Mouse (Mus musculus): Measurements from ENCODE around the gene Adipoq. TPM values are rescaled to one million over a fixed set of nuclear protein-coding genes. Genes with fewer than 3 reads are reported as not detected.

The Adipoq gene
- polyA plus RNA-seq, 1 experiment from 2014 or later, result not detected

DNA sequence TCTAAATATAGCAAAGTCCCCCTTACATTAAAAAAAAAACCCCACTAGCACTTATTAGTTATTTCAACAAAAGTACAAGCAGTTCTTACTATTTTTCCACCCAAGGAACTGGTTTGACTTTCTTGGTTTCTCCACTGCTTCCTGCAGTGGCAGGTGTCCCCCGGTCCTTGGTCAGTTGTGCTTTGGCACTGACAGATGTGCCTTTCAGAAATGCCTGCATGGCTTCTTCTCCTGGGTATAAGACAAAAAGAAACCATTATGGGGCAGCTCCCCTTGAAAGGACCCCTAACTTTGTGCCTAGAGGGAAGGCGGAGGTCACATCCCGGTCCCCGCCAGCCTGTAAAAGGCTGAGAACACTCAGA lies 19.0 kb upstream of the Adipoq start:
- peaks cover 34% of the 10 kb centered on the region for H3K36me3 ChIP-seq (replicated peaks)
- peak overlapping the region; percentile 95 for H3K27ac ChIP-seq
- H3K4me3 ChIP-seq, result peak overlapping the region; percentile 71
- no peaks in the 10 kb centered on the region for H3K27me3 ChIP-seq (ENCODE audit: poor library complexity, severe bottlenecking)
- DNase-seq (ENCODE audit: extremely low spot score, low spot score), result no peak
- 0% methylated on average over 4 of the region's 4 CpGs for WGBS
- H3K4me1 ChIP-seq, result peaks cover 20% of the 10 kb centered on the region
- no peaks in the 10 kb centered on the region for H3K9me3 ChIP-seq

DNA sequence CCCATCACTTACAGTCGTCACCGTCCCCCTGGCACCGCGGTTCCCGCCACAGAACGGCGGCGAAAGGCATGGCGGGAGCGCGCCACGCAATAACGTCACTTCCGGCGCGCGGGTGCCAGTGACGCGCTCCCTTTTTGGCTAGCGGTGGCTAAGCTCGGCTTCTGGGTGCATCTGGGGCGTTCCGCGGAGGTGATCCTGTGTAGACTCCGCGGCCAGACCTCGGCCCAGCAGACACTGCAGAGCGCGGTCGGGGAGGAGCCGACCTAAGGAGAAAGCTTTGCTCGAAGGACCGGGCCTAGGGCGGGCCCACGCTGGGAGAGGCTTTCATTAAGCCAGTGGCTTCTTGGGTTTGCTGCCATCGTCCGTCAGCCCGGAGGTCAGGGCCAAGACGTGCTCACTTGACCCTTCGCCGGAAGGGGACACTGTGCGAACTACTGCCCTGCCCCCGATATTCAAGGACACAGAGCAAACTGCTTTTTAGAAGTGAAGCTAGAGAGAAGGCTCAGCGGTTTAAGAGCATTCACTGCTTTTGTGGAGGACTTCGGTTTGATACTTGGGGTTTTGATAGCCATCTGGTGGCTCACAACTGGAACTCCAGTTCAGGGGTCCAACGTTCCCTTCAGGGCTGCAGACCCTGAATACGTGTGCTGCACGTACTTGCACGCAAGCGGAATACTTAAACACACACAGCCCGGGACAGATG lies 18.5 kb upstream of the Adipoq start, which contains the start of gene Rfc4:
Gene Rfc4 (minus strand): TSS at position 65 of the 703 bp plus-strand sequence.
- Histone ChIP-seq H3K4me3 (peak within 1 kb of the TSS; percentile 71), H3K27ac (peak within 1 kb of the TSS; percentile 95), H3K36me3 (replicated peaks) (peaks cover 28% of the 10 kb centered on the region), H3K4me1 (peaks cover 20% of the 10 kb centered on the region), H3K9me3 (no peaks in the 10 kb centered on the region), H3K27me3 (ENCODE audit: poor library complexity, severe bottlenecking) (no peaks in the 10 kb centered on the region)
- WGBS, result under 1% methylated on average over 51 of the region's 51 CpGs
- peak; percentile 91 for DNase-seq (ENCODE audit: extremely low spot score, low spot score)

DNA sequence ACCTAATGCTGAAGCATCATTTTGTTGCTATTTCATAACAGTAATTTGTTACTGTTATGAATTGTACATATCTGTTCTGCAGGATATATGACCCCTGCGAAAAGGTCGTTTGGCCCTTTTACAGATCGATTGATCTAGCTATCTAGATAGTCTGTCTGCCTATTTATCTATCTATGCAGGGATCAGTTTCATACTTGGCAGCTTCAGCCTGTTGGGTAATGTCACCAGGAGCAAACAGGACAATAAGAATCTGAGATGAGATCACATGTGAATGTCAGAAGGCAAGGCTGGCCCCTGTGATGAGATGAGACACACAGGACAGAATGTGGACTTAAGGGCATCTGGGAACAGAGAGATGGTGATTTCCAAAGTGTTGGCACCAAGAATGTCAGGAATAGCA lies 16.0 kb upstream of the Adipoq start:
- no peak overlapping the region for H3K4me3 ChIP-seq
- 97% methylated on average over 3 of the region's 3 CpGs for WGBS
- DNase-seq (ENCODE audit: extremely low spot score, low spot score), result no peak
- H3K36me3 ChIP-seq (replicated peaks), result peaks cover 6% of the 10 kb centered on the region; the same call in 1 of the 2 replicates
- no peaks in the 10 kb centered on the region for H3K9me3 ChIP-seq
- no peak overlapping the region for H3K27ac ChIP-seq
- peaks cover 20% of the 10 kb centered on the region for H3K4me1 ChIP-seq
- no peaks in the 10 kb centered on the region for H3K27me3 ChIP-seq (ENCODE audit: poor library complexity, severe bottlenecking)

DNA sequence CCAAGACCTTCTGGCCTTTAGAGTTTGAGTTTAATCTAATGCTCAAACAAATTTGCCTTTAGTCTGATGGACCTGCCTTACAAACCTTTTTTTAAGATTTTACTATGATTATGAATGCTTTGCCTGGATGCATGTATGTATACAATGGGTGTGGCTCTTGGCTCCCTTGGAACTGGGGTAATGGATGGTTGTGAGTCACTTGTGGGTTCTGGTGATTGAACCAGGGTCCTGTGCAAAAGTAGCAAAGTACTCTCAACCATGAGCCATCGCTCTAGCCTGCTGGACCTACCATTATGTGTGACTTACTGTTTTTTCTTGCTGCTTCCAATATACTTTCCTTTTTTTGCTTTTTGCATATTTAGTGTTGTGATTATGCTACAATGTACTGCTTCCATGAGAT lies 14.0 kb upstream of the Adipoq start:
- Histone ChIP-seq H3K36me3 (replicated peaks) (no peaks in the 10 kb centered on the region), H3K27me3 (ENCODE audit: poor library complexity, severe bottlenecking) (no peaks in the 10 kb centered on the region), H3K9me3 (no peaks in the 10 kb centered on the region), H3K4me3 (no peak overlapping the region), H3K27ac (no peak overlapping the region), H3K4me1 (peaks cover 13% of the 10 kb centered on the region)
- WGBS, result 94% methylated on average over 1 of the region's 1 CpGs
- no peak for DNase-seq (ENCODE audit: extremely low spot score, low spot score)

DNA sequence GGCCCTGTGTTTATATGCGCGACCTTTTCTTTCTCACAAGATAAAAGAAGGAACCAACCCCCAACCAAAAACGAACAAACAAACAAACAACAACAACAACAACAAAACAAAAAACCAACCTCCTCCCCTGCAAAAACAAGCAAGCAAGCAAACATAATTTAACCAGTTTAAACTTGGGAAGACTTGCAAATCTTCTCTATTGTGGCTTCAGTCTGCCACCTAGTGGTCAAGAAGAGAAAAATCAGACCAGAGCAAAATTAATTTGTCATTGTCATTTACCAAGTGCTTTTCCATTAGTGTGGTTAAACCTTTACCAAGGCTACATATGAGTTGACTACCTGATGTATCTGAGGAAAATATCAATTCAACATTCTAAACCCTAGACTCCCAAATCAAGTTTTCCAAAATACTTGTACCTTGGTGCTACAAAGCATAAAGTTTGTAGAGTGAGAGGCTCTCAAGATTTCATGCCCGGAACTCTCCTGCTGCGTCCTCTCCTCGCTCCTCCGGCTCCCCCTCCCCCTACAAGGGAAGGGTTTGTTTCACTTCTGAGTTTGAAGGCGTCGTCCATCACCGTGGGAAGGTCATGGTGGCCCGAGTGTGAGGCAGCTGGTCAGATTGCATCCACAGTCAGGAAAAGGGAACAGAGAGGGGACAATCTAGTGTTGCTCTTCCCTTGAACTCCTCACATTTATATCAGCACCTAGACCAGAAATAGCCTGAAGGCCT lies 10.8 kb upstream of the Adipoq start:
- Histone ChIP-seq H3K4me1 (no peaks in the 10 kb centered on the region), H3K27ac (no peak overlapping the region), H3K27me3 (ENCODE audit: poor library complexity, severe bottlenecking) (no peaks in the 10 kb centered on the region), H3K36me3 (replicated peaks) (no peaks in the 10 kb centered on the region), H3K9me3 (no peaks in the 10 kb centered on the region), H3K4me3 (no peak overlapping the region)
- WGBS, result 28% methylated on average over 11 of the region's 11 CpGs
- DNase-seq (ENCODE audit: extremely low spot score, low spot score), result no peak

DNA sequence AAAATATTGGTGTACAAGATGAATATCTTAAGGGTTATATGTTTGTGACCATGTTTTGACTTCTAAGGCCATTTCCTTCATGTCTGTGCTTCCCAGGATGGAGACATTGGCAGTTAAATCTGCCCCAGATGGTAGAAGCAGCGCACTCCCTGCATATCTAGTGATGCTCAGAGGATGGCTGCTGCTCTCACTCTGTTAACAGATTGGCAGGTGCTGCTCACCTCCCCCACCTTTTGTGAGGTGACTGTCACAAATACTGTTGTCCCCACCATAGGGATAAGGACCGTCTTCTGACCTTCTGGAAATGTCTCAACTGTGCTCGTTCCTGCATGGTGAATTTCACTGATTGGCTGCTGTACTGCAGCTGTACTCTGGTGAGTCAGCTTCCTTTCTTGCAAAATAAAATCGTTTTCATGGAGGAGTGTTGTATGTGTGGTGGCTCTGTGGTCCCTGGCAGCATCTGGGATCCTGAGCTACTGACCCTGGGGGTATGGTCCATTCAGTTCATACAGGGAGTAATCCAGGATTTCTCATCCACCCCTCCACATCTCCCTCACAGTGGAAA lies 9.8 kb upstream of the Adipoq start:
- Histone ChIP-seq H3K27ac (no peak overlapping the region), H3K4me1 (no peaks in the 10 kb centered on the region), H3K4me3 (no peak overlapping the region), H3K27me3 (ENCODE audit: poor library complexity, severe bottlenecking) (no peaks in the 10 kb centered on the region), H3K36me3 (replicated peaks) (no peaks in the 10 kb centered on the region), H3K9me3 (no peaks in the 10 kb centered on the region)
- no peak for DNase-seq (ENCODE audit: extremely low spot score, low spot score)
- 71% methylated on average over 4 of the region's 4 CpGs for WGBS

DNA sequence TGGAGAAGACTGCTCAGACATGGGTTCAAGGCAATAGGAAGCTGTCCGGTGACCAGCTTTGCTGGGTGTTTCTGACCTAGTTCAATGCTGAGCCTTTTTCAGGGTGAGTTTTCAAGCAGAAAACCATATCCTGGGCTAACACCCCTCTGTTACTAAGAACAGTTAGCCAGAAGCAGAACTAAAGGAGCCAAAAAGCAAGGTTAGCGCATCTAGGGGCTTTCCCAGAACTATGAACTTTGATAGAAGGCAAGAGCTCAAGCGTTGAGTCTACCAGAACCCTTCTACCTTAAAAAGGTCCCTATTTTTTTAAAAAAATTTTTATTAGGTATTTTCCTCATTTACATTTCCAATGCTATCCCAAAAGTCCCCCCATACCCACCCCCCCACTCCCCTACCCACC lies 5.4 kb upstream of the Adipoq start:
- no peak for DNase-seq (ENCODE audit: extremely low spot score, low spot score)
- H3K4me1 ChIP-seq, result no peaks in the 10 kb centered on the region
- no peak overlapping the region for H3K27ac ChIP-seq
- H3K27me3 ChIP-seq (ENCODE audit: poor library complexity, severe bottlenecking), result no peaks in the 10 kb centered on the region
- H3K4me3 ChIP-seq, result no peak overlapping the region
- no peaks in the 10 kb centered on the region for H3K36me3 ChIP-seq (replicated peaks)
- no peaks in the 10 kb centered on the region for H3K9me3 ChIP-seq
- 93% methylated on average over 3 of the region's 3 CpGs for WGBS

DNA sequence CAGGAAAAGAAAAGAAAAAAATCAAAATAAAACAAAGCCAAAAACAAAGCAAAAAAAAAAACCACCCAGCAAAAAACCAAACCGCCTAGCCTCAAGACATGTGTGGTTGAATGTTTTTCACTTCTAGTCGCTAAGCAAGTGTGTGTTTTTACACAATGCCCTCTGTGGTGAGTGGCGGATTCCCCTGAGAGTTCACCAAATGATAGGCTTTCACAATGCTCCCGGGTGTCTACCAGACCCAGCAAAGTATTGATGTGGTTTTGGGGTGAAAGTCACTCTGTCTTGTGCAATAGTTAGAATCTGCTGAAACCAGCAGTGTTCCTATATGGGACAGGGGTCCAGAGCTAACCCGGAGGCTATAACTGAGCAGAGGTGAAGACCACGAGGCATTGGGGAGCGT lies 2.0 kb upstream of the Adipoq start:
- no peak for DNase-seq (ENCODE audit: extremely low spot score, low spot score)
- 91% methylated on average over 7 of the region's 7 CpGs for WGBS
- no peaks in the 10 kb centered on the region for H3K36me3 ChIP-seq (replicated peaks)

DNA sequence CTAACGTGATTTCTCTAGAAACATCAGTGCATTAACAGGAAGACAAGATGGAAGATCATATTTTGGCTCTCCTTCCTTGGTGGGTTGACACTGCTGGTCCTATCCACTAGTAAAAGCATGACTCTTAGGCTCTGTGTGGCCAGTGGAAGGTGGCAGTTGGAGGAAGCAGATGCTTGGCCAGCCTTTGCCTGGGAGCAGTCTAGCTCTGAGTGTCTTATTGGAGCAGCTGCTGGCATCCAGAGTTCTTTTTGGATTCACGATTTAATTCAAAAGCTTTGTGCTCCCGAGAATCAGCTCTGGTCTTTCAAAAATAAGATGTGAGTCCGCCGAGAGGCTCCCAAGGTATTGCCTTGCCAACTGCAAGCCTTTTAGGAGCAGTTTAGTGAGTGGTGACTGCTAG lies 1.1 kb upstream of the Adipoq start:
- 84% methylated on average over 5 of the region's 5 CpGs for WGBS
- no peak overlapping the region for H3K27ac ChIP-seq
- H3K4me3 ChIP-seq, result no peak overlapping the region
- H3K27me3 ChIP-seq (ENCODE audit: poor library complexity, severe bottlenecking), result no peaks in the 10 kb centered on the region
- H3K4me1 ChIP-seq, result no peaks in the 10 kb centered on the region
- no peaks in the 10 kb centered on the region for H3K9me3 ChIP-seq
- DNase-seq (ENCODE audit: extremely low spot score, low spot score), result no peak
- no peaks in the 10 kb centered on the region for H3K36me3 ChIP-seq (replicated peaks)

More for the DNA sequence above, 2.0 kb upstream of the Adipoq start:
- Histone ChIP-seq H3K27me3 (ENCODE audit: poor library complexity, severe bottlenecking) (no peaks in the 10 kb centered on the region), H3K27ac (no peak overlapping the region), H3K9me3 (no peaks in the 10 kb centered on the region), H3K4me1 (no peaks in the 10 kb centered on the region), H3K4me3 (no peak overlapping the region)

DNA sequence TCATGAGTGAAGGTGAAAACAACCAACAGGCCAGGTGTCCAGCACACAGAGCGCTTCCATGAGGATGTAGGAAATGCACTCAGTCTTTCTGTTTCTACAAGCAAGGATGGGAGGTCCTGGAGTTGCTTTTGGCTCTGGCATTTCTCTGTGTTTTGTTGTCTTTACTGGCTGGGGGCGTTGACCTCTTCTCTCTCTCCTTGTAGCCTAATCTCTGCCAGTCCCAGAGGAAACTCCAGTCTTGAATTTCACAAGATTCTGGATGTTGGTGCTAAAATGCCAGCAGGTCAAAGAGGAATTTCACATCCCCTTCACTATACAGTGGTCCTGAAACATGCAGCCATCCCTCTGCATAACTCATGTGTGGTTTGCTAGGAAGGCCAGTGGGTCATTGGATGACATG lies 2.6 kb downstream of the Adipoq start:
- 85% methylated on average over 2 of the region's 2 CpGs for WGBS
- DNase-seq (ENCODE audit: extremely low spot score, low spot score), result no peak
- Histone ChIP-seq H3K27ac (no peak overlapping the region), H3K27me3 (ENCODE audit: poor library complexity, severe bottlenecking) (no peaks in the 10 kb centered on the region), H3K9me3 (no peaks in the 10 kb centered on the region), H3K36me3 (replicated peaks) (no peaks in the 10 kb centered on the region), H3K4me3 (no peak overlapping the region), H3K4me1 (no peaks in the 10 kb centered on the region)

DNA sequence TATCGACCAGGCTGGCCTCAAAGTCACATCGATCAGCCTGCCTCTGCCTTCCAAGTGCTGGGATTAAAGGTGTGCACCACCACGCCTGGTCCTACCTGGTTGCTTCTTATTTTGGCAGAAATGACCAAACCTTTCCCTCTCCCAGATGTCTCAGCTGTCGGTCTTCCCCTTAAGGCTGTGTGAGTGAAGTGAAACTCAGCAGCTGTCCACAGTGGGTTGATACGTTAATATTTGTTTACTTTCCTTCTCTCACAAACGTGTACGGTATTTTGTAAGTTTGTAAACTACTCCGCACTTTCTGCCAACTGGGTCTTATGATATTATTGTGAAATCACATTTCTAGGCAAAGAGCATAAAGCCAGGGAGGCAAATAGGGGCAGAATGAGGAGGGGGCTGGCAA lies 3.1 kb downstream of the Adipoq start:
- H3K9me3 ChIP-seq, result no peaks in the 10 kb centered on the region
- H3K4me1 ChIP-seq, result no peaks in the 10 kb centered on the region
- H3K36me3 ChIP-seq (replicated peaks), result no peaks in the 10 kb centered on the region
- no peak overlapping the region for H3K4me3 ChIP-seq
- whole genome bisulfite sequencing, result 89% methylated on average over 8 of the region's 8 CpGs
- H3K27me3 ChIP-seq (ENCODE audit: poor library complexity, severe bottlenecking), result no peaks in the 10 kb centered on the region
- no peak for DNase-seq (ENCODE audit: extremely low spot score, low spot score)
- H3K27ac ChIP-seq, result no peak overlapping the region

DNA sequence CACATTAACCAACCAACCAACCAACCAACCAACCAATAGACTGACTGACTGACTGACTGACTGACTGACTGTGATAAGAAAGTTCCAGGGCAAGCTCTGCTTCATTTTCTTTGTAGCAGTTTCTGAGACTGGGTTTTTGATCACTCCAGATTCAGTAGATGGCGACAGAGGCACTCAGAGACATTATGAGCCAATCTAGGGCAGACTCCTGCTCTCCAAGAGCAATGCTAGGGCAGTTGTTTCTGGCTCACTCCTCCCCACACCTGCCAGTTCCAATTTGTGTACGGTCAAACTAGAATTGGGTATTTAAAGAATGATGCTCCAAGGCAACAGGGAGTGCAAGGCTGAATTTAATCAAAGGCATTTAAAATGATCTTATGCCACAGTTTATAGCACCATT lies 5.1 kb downstream of the Adipoq start:
- no peak overlapping the region for H3K27ac ChIP-seq
- no peaks in the 10 kb centered on the region for H3K36me3 ChIP-seq (replicated peaks)
- H3K4me1 ChIP-seq, result no peaks in the 10 kb centered on the region
- DNase-seq (ENCODE audit: extremely low spot score, low spot score), result no peak
- WGBS, result 36% methylated on average over 2 of the region's 2 CpGs
- no peak overlapping the region for H3K4me3 ChIP-seq
- H3K9me3 ChIP-seq, result no peaks in the 10 kb centered on the region
- no peaks in the 10 kb centered on the region for H3K27me3 ChIP-seq (ENCODE audit: poor library complexity, severe bottlenecking)

DNA sequence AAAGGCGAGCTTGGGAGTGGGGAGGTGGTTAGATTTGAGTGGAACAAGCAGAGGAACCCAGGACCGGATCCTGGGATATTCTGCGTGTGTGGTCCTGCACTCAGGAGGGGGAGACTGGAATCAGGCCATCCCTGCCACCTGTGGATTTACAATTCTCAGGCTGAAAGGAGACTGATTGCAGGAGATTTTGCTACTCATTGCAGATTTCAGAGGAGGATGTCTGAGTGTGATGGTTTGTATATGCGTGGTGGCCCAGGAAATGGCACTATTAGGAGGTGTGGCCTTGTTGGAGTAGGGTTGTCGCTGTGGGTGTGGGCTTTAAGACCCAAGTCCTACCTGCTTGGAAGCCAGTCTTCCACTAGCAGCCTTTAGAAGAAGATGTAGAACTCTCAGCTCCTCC lies 7.9 kb downstream of the Adipoq start:
- no peak for DNase-seq (ENCODE audit: extremely low spot score, low spot score)
- Histone ChIP-seq H3K9me3 (no peaks in the 10 kb centered on the region), H3K4me1 (peaks cover 4% of the 10 kb centered on the region), H3K4me3 (no peak overlapping the region), H3K27ac (no peak overlapping the region), H3K36me3 (replicated peaks) (no peaks in the 10 kb centered on the region), H3K27me3 (ENCODE audit: poor library complexity, severe bottlenecking) (no peaks in the 10 kb centered on the region)
- 85% methylated on average over 5 of the region's 5 CpGs for WGBS
